Mouse (Mus musculus) 3134 (cell line): ENCODE measurements around the gene Pif1.

Experiments
- DNase-seq: peaks from one replicate; pipeline ENCODE4 v3.0.0-alpha.2; 2011; ENCODE audit warnings: low spot score; ENCODE audit not compliant: insufficient read length; ENCODE audit errors: extremely low read depth

Pif1 gene

DNA sequence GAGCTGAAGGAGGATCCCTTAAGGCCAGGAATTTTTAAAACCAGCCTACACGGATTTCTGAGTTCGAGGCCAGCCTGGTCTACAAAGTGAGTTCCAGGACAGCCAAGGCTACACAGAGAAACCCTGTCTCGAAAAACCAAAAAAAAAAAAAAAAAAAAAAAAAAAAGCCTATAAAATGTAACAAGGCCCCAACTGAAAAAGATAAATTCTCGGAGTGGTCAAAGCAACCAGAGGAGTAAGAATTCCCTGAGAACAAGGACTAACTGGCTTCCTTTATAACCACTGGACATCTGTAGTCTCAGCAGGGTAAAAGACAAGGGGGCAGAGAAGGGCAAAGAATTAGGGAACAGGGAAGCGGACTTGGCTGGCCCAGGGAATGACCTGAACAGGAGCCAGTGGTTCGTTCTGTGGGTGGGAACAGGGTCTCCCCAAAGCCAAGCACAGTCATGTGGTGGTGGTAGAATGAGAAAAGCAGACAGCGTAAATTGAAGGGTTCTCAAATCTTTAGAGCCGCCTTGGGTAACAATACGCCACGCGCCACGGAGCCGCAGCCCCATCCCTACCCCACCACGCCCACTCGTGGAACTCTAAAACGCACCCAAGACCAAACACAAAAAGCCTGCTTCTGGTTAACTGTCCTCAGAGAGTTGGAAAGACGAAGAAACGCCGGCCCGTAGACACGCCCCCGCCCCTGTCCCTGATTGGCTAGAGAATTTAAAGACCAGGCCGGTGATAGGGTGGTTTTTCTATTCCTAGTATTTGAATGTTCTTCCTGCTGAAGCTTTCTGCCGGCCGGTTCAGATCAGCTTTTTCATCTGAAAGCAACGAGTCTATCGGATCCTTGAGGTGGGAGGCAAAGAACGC lies at the start of gene Pif1:
Gene Pif1 (plus strand): TSS at position 755 of the 864 bp plus-strand sequence.
- peak; percentile 87 for DNase-seq

DNA sequence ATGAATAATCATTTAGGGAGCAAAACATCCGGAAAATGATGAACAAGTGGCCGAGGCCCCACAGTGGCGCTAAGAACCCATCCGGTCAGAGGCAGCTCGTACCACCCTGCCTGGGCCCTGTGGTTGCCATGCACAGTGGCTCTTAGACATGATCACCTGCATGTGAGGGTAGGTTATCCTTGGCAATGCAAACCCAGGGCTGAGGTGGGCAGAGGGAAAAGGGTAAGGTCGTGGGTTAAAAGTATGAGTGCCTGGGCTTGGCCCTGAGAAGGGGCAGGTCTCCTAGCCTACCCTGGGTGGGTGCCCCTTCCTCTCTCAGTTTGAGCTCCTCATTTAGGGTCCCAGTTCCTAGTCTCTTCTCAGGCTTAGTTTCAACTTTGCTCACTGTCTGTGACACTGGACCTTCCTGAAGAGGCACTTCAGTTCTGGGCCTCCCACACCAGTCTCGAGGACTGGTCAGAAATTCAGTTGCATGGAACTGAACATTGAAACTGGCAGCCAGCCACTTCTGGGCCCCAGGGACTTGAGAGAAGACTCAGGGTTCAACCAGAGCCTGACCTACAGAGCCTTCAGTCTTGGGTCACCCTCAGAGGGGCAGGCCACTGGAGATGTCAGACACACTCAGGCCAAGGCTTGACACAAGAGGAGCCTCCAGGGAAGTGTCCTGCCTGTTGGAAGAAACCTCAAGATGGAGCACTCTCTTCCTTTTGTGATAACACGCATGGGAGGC lies 48.9 kb upstream of the Pif1 start:
- DNase-seq = no peak

DNA sequence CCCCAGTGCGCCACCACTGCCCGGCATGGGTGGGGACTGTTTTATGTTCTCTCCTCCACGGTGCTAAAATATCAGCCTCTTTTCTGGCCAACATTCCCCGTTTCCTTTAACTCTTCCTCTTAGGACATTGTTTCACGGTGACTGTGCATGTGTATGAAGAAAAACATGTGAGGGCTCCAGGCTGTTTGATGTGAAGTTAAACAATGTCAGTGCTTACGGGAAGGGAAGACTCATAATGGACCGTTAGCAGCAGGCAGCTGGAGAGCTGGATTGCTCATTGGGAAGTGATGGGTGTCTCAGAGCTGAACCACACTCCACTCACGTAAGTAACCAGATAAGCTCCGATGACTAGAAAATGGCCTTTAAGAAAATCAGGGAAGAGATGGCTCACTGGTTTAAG lies 47.3 kb upstream of the Pif1 start:
- no peak for DNase-seq

- peak; percentile 91 for DNase-seq
Measured at GRCm38 (mm10) chr9:65541126-65542068, 45.6 kb upstream of the Pif1 start.

DNA sequence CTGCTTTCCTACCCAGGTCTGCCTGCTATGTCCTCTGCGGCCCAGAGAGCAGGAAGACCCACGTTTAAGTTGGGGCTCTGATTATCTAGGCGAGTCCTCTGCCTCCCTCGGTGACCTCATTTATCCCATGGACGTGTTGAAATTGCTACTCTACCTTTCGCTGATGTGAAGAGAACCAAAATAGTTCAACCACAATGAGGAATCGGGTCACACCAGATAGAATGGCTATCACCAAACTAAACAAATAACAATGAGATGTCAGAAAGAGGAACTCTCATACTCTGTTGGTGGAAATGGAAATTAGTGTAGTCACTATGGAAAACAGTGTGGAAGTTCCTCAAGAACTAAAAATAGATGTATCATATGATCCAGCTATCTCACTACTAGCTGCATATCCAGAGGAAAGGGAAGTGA lies 44.8 kb upstream of the Pif1 start:
- DNase-seq = no peak

- peak; percentile 54 for DNase-seq
Measured at GRCm38 (mm10) chr9:65545635-65546412, 41.1 kb upstream of the Pif1 start.

GRCm38 (mm10) chr9:65546413-65546695 lies 40.6 kb upstream of the Pif1 start:
- DNase-seq = peak; percentile 61

- DNase-seq = no peak
Measured at GRCm38 (mm10) chr9:65547111-65547510, 39.8 kb upstream of the Pif1 start.

DNA sequence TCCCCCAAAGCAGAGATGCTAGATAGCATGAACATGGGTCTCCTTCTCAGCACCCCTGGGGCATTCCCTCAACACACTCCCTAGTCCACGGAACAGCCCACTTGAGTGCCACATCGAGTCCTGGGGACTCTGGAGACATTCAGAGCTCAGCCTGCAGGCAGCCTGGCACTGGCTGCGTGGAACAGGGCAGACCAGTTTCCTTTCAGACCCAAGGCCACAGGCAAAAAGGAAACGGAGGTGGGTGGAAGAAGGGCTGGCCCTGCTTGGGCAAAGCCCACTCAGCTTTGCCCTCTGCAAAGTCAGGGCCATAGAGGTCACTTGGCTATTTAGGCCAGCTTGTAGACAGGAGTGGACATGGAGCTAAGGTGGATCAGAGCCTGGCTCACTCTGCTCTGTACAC lies 39.1 kb upstream of the Pif1 start:
- DNase-seq = no peak

- no peak for DNase-seq
Measured at GRCm38 (mm10) chr9:65548311-65548710, 38.6 kb upstream of the Pif1 start.

DNA sequence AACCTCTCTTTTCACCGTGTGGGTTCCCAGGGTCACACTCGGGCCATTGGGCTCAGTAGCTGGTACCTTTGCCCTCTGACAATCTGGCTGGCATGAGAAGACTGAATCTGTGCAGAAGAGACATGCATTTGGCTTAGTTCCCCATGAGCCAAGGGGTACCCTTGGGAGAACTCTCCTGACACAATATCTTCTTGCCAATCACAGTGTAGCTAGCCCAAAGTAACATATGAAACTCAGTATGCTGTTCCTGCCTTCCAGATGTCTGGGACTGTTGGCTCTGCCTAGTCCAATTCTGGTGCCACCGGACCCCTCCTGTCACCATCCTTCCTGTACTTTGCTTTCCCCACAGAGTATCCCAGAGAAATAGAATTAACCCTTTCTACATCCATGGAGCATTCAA lies 37.8 kb upstream of the Pif1 start:
- DNase-seq = no peak

DNA sequence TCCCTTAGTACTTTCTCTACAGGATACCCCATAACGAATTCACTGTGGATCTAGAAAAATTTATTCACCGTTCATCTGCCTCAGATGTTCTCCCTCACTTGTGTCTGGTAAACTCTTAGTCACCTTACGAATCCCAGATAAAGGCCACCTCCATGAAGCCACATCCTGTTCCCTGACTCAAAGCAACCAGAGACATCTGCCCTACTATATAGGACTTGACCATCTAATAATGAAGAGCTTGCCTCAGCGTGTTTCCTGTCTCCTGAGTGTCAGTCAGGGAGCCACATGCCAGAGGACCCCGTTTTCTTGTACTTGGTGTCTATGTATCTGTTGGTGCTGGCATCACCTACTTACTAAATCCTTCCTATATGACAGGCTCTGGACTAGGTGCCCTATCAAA lies 37.3 kb upstream of the Pif1 start:
- DNase-seq = peak; percentile 50

DNA sequence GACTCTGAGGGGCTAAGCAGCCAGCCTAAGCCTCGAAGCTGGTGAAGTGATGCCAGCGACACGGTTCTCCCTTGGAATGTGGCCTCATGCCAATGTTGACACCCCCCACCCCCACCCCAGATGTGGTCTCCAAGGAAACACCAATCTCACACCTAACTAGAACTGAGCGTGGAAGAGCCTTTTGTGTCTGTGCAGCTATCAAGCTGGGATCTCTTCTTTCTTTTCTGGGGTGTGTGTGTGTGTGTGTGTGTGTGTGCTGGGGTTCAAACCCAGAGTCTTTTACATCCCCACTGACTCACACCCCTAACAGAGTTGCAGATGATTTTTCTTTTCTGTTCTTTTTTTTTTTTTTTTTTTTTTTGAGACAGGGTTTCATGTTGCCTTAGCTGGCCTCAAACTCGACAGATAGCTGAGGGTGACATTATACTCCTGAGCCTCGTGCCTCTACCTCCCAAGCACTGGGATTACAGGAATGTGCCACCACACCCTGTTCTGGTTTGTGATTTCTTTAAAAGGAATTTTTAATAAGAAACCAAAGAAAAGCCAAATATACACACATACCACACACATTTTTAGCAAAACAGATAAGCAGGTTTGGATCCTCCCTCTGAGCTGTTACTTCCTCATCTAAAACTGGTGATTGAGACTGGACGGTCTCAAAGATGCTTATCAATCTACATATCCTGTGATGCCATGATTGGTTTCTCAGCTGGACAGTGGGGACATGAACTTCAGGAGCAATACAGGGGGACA lies 36.7 kb upstream of the Pif1 start:
- DNase-seq = peak; percentile 83

- DNase-seq = peak; percentile 91
Measured at GRCm38 (mm10) chr9:65551035-65551434, 35.9 kb upstream of the Pif1 start.

DNA sequence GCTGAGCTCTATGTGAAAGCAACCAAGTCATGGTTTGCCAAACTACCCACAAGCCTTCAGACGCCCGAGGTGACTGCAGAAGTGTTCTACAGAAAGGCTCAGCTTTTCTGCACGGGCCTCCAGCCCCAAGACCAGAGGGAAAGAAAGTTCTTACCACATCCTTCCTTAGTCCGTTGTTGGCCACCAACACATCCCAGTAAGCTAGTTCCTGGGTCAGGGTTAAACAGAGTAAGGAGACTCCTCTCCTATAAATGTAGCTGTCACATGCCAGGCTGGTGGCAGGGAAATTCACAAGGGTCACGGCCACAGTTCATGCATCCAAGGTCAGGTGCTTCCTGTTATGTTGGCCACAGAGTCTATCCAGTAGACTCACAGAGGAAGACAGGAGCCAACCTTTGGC lies 34.8 kb upstream of the Pif1 start:
- no peak for DNase-seq

- DNase-seq = no peak
Measured at GRCm38 (mm10) chr9:65552711-65553110, 34.2 kb upstream of the Pif1 start.

GRCm38 (mm10) chr9:65555001-65555405 lies 32.0 kb upstream of the Pif1 start:
- DNase-seq = no peak

DNA sequence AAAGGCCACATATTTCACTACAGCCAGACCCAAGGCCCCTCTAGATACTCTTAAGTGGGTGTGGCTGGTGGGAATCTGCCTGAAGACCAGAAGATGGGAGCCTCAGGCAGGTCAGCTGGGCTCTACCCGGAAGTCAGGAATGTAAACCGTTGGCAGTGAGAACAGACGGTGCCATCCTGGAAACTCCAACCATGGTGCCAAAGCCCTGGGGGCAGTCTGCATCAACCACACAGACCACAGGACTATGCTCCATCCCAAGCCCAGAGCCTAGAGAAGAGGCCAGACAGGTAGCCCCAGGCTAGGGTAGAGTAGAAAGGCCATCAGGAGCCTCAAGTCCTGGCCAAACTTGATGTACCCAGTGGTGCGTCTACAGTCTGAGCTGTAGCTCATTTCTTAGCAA lies 31.3 kb upstream of the Pif1 start:
- DNase-seq = no peak

GRCm38 (mm10) chr9:65556349-65556748 lies 30.6 kb upstream of the Pif1 start:
- DNase-seq = no peak

GRCm38 (mm10) chr9:65556979-65557378 lies 30.0 kb upstream of the Pif1 start:
- no peak for DNase-seq
